Mouse (Mus musculus) cerebellum, postnatal 25 days (tissue): ENCODE data around the gene H2-M10.1.
"Not testable (repeated sequence)": the region's sequence is repeated elsewhere in the genome, so short reads cannot be mapped to it uniquely, and the experiment has no call there.

Experiments
- DNase-seq, 2 experiments: peaks; one replicate each; pipeline ENCODE4 v3.0.0; 2021; ENCODE audit warnings: mixed read lengths in 2 of 2

H2-M10.1 gene

GRCm38 (mm10) chr17:36326055-36326454, at the start of gene H2-M10.1:
H2-M10.1 (minus strand) TSS chr17:36326155.
- DNase-seq = no peak

DNA sequence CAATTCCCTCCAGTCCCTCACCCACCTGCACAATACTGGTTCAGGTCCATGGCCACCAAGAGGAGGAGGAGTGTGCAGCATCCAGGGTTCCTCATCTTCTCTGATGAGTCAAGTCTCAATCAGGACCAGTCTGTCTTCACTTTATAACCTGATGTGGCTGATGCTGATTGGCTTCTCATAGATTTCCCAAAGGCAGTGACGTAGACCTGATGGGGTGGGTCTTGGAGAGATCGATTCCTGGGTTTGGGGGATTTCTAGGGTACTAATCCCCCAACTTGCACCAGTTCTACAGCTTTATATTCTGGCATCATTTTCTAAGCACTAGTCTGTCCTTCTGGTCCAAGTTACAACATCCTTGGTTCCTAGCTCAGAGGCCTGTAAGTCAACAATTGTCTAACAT, 42.4 kb upstream of the H2-M10.1 start, which contains the start of gene H2-M10.3:
H2-M10.3 (minus strand) TSS at position 101 of the 400 bp plus-strand sequence.
- not testable (repeated sequence) for DNase-seq

DNA sequence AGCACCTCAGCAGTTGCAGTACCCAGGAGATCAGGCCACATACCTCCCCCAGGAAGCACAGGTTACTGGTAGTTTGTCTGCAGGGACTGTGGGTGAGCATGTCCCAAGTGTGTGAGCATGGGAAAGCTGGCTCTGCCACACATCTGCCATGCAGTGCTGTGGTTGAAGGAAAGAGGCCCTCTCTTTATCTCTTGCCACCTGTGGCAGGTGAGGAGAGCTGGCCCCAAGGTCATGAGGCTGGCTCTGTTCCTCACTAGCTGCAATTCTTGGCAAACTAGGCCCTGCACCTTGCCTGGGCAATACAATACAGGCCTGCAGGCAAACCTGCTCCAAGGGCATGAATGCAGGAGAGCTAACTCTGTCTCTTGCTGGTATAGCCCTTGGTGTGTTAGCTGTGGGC, 36.4 kb upstream of the H2-M10.1 start:
- not testable (repeated sequence) for DNase-seq

GRCm38 (mm10) chr17:36357512-36357911, 31.6 kb upstream of the H2-M10.1 start:
- peak; percentile 33 to 68 for DNase-seq

DNA sequence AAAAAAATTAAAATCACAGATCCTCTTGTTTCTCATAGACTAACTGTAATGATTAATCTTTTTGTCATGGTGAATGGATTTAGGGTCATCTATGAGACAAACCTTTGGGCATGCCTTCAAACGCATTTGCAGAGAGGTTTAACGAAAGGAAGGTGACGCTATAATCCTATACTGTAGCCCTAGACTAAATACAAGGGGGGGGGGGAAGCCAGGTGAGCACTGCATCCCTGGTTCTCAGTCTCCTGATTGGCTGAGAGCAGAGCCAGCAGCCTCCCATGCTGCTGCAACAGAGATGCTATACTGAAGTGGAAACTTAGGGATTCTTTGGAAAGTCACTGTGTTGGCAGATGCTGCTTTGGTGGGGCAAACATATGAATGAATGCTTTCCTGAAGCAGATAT, 29.8 kb upstream of the H2-M10.1 start:
- DNase-seq = no peak

- peak; percentile 60 to 78 for DNase-seq
These were observed 29.4 kb upstream of the H2-M10.1 start for GRCm38 (mm10) chr17:36355343-36355742.

- no peak for DNase-seq
These were observed 10.2 kb downstream of the H2-M10.1 start for GRCm38 (mm10) chr17:36315689-36316253.

DNA sequence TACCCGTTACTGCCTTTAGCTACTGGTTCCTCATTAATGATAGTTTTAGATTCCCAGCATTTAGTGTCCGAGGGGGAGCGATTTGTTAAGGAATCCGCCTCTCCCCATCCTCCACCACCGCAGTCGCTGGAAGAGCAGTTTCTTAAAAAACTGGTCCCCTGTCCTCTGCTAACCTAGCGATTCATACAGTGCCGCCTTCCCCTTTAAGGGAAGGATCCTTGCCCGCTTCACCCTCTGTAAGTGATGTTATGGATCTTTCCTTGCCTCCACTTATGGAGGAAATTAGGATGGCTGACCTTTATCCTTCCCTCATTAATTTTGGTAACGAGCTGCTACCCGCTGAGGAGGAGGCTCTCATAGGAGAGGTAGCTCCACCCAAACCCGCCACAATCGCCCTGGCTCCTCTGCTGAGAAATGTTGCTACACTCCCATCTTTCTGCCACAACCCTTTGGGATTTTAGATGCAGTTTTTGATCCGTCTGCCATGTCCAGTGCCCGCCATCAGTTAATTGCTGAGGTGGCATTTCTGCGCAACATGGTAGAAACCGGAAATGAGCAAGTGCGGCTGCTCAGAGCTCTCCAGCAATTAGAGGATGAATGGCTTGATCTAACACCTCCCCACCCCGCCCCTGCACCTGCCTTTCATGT, 10.8 kb downstream of the H2-M10.1 start:
- peak; percentile 90 for DNase-seq

DNA sequence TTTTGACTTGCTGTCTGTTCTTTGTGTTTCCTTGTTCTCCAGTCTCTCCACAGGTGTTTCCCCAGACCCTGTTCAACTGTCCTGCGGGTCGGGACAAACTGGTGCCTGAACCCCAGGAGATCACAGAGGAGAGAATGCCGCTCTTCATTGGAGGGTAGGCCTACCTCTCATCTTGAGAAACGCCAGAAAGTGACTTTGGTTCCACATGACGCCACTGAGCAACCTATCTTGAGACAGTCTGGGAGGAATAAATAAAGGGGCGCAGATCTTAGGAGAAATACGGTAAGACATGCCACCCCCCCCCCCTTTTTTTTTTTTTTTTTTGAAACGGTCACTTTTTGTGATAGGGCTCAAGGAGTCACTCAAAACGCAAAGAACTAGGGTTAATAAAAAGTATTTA, 11.4 kb downstream of the H2-M10.1 start:
- DNase-seq = peak; percentile 36 to 42

- no peak for DNase-seq
These were observed 16.7 kb downstream of the H2-M10.1 start for GRCm38 (mm10) chr17:36309293-36309692.

DNA sequence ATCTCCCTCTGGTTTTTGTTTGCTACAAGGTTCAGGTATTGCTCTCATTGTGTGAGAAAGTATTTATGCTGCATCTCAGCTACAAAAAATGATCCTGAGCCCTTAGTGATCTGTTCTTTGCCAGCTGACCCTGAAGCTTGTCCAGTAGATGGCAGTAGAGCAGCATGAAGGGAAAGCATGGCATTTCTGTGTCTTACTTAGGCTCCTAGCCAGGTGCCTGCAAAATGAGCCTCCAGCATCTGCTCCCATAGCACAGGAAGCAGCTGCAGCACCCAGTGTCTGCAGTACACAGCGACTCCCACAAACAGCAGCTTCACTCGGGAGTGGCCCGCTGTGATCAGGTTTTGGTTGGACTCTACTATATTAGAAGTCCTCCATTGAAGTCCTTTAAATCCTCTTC, 17.1 kb downstream of the H2-M10.1 start:
- DNase-seq = peak; percentile 74 to 87

DNA sequence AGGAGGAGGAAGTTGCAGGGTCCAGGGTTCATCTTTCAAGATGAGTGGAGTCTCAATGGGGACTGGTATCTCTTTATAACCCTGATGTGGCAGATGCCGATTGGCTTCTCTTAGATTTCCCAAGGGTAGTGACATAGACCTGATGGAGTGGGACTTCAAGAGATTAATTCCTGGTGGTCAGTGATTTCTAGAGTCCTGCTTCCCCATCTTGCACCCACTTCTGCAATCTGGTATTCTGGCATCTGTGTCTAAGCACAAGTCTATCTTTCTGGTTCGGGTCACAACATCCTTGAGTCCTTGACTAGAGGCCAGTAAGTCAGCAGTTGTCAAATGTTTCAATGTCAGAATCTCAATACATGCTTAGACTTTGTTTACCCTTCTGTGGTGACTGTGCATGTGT, 39.6 kb downstream of the H2-M10.1 start, which contains the start of gene H2-M10.2:
H2-M10.2 (minus strand) TSS at position 101 of the 400 bp plus-strand sequence.
- no peak for DNase-seq

GRCm38 (mm10) chr17:36281521-36282245, 44.3 kb downstream of the H2-M10.1 start:
- no peak for DNase-seq

DNA sequence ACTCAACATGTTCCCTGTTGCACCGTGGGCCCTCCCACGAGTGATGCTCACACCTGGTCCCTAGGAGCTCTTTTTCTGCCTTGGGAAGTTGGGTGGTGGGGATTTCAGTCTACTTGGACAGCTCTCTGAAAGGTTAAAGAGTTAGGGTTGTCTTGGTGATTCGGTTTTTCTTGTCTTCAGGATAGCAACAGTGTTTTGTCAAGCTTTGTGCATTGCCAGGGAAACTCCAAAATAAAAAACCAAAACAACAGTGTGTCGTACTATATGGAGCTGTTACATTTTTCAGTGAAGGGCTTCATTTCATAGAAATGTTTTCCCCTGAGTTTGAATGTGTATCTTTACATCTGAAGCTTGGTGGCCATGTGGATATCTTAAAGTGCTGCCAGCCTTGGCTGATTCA, 51.2 kb downstream of the H2-M10.1 start:
- DNase-seq = no peak

GRCm38 (mm10) chr17:36273796-36274195, 52.2 kb downstream of the H2-M10.1 start:
- no peak for DNase-seq
